Mouse (Mus musculus) testis, adult 10 weeks (tissue): Measurements from ENCODE around the gene D130040H23Rik. TPM values are rescaled to one million over a fixed set of nuclear protein-coding genes. Genes with fewer than 3 reads are reported as not detected.

Experiments
- polyA plus RNA-seq: library from polyadenylated mRNA; stranded (reverse); fragments of 350-450 nt; fragmentation: Illumina TruSeq; extraction: RNeasy Lipid Tissue Mini Kit (QIAGEN cat#74804); gene quantifications from one replicate; pipeline ENCODE4 v1.2.3, GENCODE M21; 2014; ENCODE audit warnings: low read depth, low replicate concordance

D130040H23Rik gene
- polyA plus RNA-seq = 3.4 TPM

GRCm38 (mm10) chr8:69270386-69271202 lies at the start of gene D130040H23Rik:
D130040H23Rik (plus strand) TSS chr8:69271080.

Other genes with a start within 250 kb of the D130040H23Rik start
- gene Zfp930, start 62.0 kb upstream of the D130040H23Rik start, polyA plus RNA-seq = 10.1 TPM
- 26.1 TPM for gene Gm9495, start 182.5 kb downstream of the D130040H23Rik start, polyA plus RNA-seq